Mouse (Mus musculus): ENCODE measurements around the gene Klhl2. TPM values are rescaled to one million over a fixed set of nuclear protein-coding genes. Genes with fewer than 3 reads are reported as not detected.

Klhl2 gene
- 25.3 and 30.9 TPM in 2 replicates for polyA plus RNA-seq (2015; fragmentation: Nextera tagmentation; extraction: Ambion mirVana)

- H3K9ac ChIP-seq (ENCODE audit: low read depth, low read length), result peak within 1 kb of the TSS; percentile 89
- no peaks in the 10 kb centered on the region for H3K36me3 ChIP-seq (ENCODE audit: control insufficient read depth, insufficient read depth, low read length)
- ATAC-seq, result peak; percentile 87
- H3K27me3 ChIP-seq (ENCODE audit: control insufficient read depth, insufficient read depth, low read depth, low read length), result no peaks in the 10 kb centered on the region
- peak within 1 kb of the TSS; percentile 93 for H3K27ac ChIP-seq (ENCODE audit: low read length)
- peak within 1 kb of the TSS; percentile 88 for H3K4me3 ChIP-seq (ENCODE audit: low read depth, low read length)
- no peaks in the 10 kb centered on the region for H3K9me3 ChIP-seq (replicated peaks; ENCODE audit: control insufficient read depth, low read length, poor library complexity, severe bottlenecking)
- WGBS, result 1% methylated on average over 58 of the region's 68 CpGs
- H3K4me1 ChIP-seq (ENCODE audit: control insufficient read depth, insufficient read depth, low read length), result peaks cover 21% of the 10 kb centered on the region
- peak within 1 kb of the TSS; percentile 59 for H3K4me2 ChIP-seq (ENCODE audit: low read length)
Measured at GRCm38 (mm10) chr8:64849897-64850541, at the start of gene Klhl2. Klhl2 (minus strand) TSS chr8:64850017.

GRCm38 (mm10) chr8:64898710-64899109 is 48.9 kb upstream of the Klhl2 start:
- H3K4me3 ChIP-seq (ENCODE audit: low read depth, low read length), result no peak overlapping the region
- H3K9ac ChIP-seq (ENCODE audit: low read depth, low read length), result no peak overlapping the region
- ATAC-seq, result no peak
- H3K27me3 ChIP-seq (ENCODE audit: control insufficient read depth, insufficient read depth, low read depth, low read length), result no peaks in the 10 kb centered on the region
- WGBS, result 36% methylated on average over 4 of the region's 4 CpGs
- no peak overlapping the region for H3K4me2 ChIP-seq (ENCODE audit: low read length)
- H3K4me1 ChIP-seq (ENCODE audit: control insufficient read depth, insufficient read depth, low read length), result no peaks in the 10 kb centered on the region
- no peak overlapping the region for H3K27ac ChIP-seq (ENCODE audit: low read length)
- no peaks in the 10 kb centered on the region for H3K36me3 ChIP-seq (ENCODE audit: control insufficient read depth, insufficient read depth, low read length)
- H3K9me3 ChIP-seq (replicated peaks; ENCODE audit: control insufficient read depth, low read length, poor library complexity, severe bottlenecking), result no peaks in the 10 kb centered on the region

GRCm38 (mm10) chr8:64896731-64897130 is 46.9 kb upstream of the Klhl2 start:
- WGBS, result 90% methylated on average over 5 of the region's 5 CpGs
- Histone ChIP-seq H3K9ac (ENCODE audit: low read depth, low read length) (no peak overlapping the region), H3K4me1 (ENCODE audit: control insufficient read depth, insufficient read depth, low read length) (no peaks in the 10 kb centered on the region), H3K4me3 (ENCODE audit: low read depth, low read length) (no peak overlapping the region), H3K27me3 (ENCODE audit: control insufficient read depth, insufficient read depth, low read depth, low read length) (no peaks in the 10 kb centered on the region), H3K27ac (ENCODE audit: low read length) (no peak overlapping the region), H3K9me3 (replicated peaks; ENCODE audit: control insufficient read depth, low read length, poor library complexity, severe bottlenecking) (no peaks in the 10 kb centered on the region), H3K4me2 (ENCODE audit: low read length) (no peak overlapping the region), H3K36me3 (ENCODE audit: control insufficient read depth, insufficient read depth, low read length) (no peaks in the 10 kb centered on the region)
- ATAC-seq, result no peak

GRCm38 (mm10) chr8:64880619-64881200 is 30.9 kb upstream of the Klhl2 start:
- Histone ChIP-seq H3K9me3 (replicated peaks; ENCODE audit: control insufficient read depth, low read length, poor library complexity, severe bottlenecking) (no peaks in the 10 kb centered on the region), H3K36me3 (ENCODE audit: control insufficient read depth, insufficient read depth, low read length) (no peaks in the 10 kb centered on the region), H3K9ac (ENCODE audit: low read depth, low read length) (no peak overlapping the region), H3K27ac (ENCODE audit: low read length) (no peak overlapping the region), H3K27me3 (ENCODE audit: control insufficient read depth, insufficient read depth, low read depth, low read length) (no peaks in the 10 kb centered on the region), H3K4me3 (ENCODE audit: low read depth, low read length) (no peak overlapping the region), H3K4me2 (ENCODE audit: low read length) (no peak overlapping the region), H3K4me1 (ENCODE audit: control insufficient read depth, insufficient read depth, low read length) (no peaks in the 10 kb centered on the region)
- ATAC-seq, result no peak
- 50% methylated on average over 13 of the region's 13 CpGs for WGBS

- WGBS, result 91% methylated on average over 22 of the region's 22 CpGs
- Histone ChIP-seq H3K4me1 (ENCODE audit: control insufficient read depth, insufficient read depth, low read length) (no peaks in the 10 kb centered on the region), H3K9me3 (replicated peaks; ENCODE audit: control insufficient read depth, low read length, poor library complexity, severe bottlenecking) (no peaks in the 10 kb centered on the region), H3K9ac (ENCODE audit: low read depth, low read length) (no peak overlapping the region), H3K27ac (ENCODE audit: low read length) (no peak overlapping the region), H3K27me3 (ENCODE audit: control insufficient read depth, insufficient read depth, low read depth, low read length) (no peaks in the 10 kb centered on the region), H3K4me3 (ENCODE audit: low read depth, low read length) (no peak overlapping the region), H3K36me3 (ENCODE audit: control insufficient read depth, insufficient read depth, low read length) (no peaks in the 10 kb centered on the region), H3K4me2 (ENCODE audit: low read length) (no peak overlapping the region)
- no peak for ATAC-seq
Measured at GRCm38 (mm10) chr8:64877630-64878312, 28.0 kb upstream of the Klhl2 start.

GRCm38 (mm10) chr8:64871469-64872165 is 21.8 kb upstream of the Klhl2 start:
- no peaks in the 10 kb centered on the region for H3K36me3 ChIP-seq (ENCODE audit: control insufficient read depth, insufficient read depth, low read length)
- no peak overlapping the region for H3K9ac ChIP-seq (ENCODE audit: low read depth, low read length)
- WGBS, result 86% methylated on average over 12 of the region's 12 CpGs

GRCm38 (mm10) chr8:64870218-64870617 is 20.4 kb upstream of the Klhl2 start:
- Histone ChIP-seq H3K9me3 (replicated peaks; ENCODE audit: control insufficient read depth, low read length, poor library complexity, severe bottlenecking) (no peaks in the 10 kb centered on the region), H3K27me3 (ENCODE audit: control insufficient read depth, insufficient read depth, low read depth, low read length) (no peaks in the 10 kb centered on the region), H3K9ac (ENCODE audit: low read depth, low read length) (no peak overlapping the region), H3K36me3 (ENCODE audit: control insufficient read depth, insufficient read depth, low read length) (no peaks in the 10 kb centered on the region), H3K4me1 (ENCODE audit: control insufficient read depth, insufficient read depth, low read length) (no peaks in the 10 kb centered on the region), H3K27ac (ENCODE audit: low read length) (no peak overlapping the region), H3K4me2 (ENCODE audit: low read length) (no peak overlapping the region), H3K4me3 (ENCODE audit: low read depth, low read length) (no peak overlapping the region)
- 66% methylated on average over 2 of the region's 2 CpGs for WGBS
- no peak for ATAC-seq

More at GRCm38 (mm10) chr8:64871469-64872165, 21.8 kb upstream of the Klhl2 start:
- ATAC-seq, result no peak; the same call in 1 of the 2 replicates
- H3K4me1 ChIP-seq (ENCODE audit: control insufficient read depth, insufficient read depth, low read length), result no peaks in the 10 kb centered on the region
- no peaks in the 10 kb centered on the region for H3K9me3 ChIP-seq (replicated peaks; ENCODE audit: control insufficient read depth, low read length, poor library complexity, severe bottlenecking)
- H3K27ac ChIP-seq (ENCODE audit: low read length), result no peak overlapping the region
- no peak overlapping the region for H3K4me2 ChIP-seq (ENCODE audit: low read length)
- H3K27me3 ChIP-seq (ENCODE audit: control insufficient read depth, insufficient read depth, low read depth, low read length), result no peaks in the 10 kb centered on the region
- H3K4me3 ChIP-seq (ENCODE audit: low read depth, low read length), result no peak overlapping the region

GRCm38 (mm10) chr8:64849091-64849896 is 523 bp downstream of the Klhl2 start:
- ATAC-seq, result peak; percentile 85
- no peaks in the 10 kb centered on the region for H3K36me3 ChIP-seq (ENCODE audit: control insufficient read depth, insufficient read depth, low read length)
- H3K27ac ChIP-seq (ENCODE audit: low read length), result peak overlapping the region; percentile 93
- H3K4me1 ChIP-seq (ENCODE audit: control insufficient read depth, insufficient read depth, low read length), result peaks cover 22% of the 10 kb centered on the region
- H3K9ac ChIP-seq (ENCODE audit: low read depth, low read length), result peak overlapping the region; percentile 89
- H3K4me3 ChIP-seq (ENCODE audit: low read depth, low read length), result peak overlapping the region; percentile 88
- peak overlapping the region; percentile 59 for H3K4me2 ChIP-seq (ENCODE audit: low read length)
- no peaks in the 10 kb centered on the region for H3K27me3 ChIP-seq (ENCODE audit: control insufficient read depth, insufficient read depth, low read depth, low read length)
- H3K9me3 ChIP-seq (replicated peaks; ENCODE audit: control insufficient read depth, low read length, poor library complexity, severe bottlenecking), result no peaks in the 10 kb centered on the region
- under 1% methylated on average over 52 of the region's 100 CpGs for WGBS

All from midbrain, embryonic 16.5 days (tissue).